Mouse (Mus musculus): ENCODE results near the gene Cd247.

Cd247 gene

DNA sequence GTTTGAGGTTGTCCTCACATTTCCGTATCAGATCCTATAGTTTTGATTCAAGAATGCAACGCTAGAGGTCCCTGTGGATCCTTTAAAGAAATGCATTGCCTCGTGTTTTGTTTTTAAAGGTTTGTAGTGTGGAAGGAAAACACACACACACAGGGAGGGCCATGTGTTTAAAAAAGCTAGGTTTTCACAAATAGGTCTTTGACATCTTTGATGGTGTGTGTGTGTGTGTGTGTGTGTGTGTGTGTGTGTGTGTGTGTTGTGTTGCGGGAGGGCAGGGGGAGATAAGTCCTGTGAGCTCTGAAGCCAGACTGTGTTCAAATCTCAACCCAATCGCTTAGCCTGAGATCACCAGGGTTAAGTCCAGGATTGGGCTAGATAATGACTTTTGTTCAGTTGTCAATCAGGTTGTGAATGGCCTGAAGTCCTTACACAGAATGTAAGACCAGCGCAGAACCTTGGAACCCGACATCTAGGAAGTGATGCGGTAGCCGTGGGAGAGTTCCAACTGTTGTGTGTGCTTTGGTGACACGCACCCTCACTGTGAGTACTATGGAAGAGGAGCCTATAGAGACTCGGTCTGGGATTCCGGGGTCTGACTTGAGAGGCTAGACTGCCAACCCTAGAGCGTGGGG is 8.4 kb upstream of the Cd247 start:
- peak; percentile 38 for DNase-seq

DNA sequence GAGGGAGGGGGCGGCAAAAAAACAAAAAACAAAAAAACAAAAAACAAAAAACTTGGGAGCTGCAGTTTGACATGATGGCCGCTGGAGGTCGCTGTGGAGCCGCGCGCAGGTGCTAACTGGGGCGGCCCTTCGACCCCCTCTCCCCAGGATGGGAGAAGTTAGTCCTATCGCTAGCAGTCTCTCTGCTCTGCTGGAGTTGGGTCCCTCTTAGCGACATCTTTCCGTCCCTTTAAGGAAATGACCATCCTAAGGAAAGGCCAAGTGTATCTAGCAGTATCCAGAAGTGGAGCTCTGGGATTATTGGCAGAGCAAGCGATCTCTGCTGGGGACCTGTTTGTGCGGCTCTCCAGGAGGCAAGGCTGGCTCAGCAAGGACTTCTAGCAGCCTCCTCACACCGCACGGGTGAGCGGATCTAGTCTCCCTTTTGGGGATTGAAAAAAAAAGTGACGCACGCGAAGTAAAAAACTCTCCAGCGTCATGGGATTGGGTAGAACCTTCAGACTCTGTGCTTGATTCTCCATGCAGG is 7.8 kb upstream of the Cd247 start:
- peak; percentile 46 for DNase-seq

DNA sequence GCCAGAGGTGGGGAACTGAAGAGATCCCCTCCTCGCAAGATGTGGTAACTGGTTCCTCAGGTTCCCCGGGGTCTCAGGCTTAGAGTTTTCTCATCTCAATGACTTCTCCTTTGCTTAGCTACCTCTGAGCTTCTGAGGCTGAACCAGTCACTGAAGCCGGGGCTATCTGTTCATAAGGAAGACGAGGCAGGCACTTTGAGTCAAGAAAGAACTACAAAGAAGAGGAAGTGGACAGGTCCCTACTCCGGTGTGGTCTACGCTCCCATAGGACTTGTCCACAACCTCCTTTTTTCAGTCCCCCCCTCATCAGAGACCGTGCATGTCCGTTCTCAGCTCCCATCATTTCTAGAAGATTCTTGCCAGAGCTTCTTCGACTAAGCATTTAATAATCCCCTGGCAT is 7.1 kb upstream of the Cd247 start:
- DNase-seq: no peak

DNA sequence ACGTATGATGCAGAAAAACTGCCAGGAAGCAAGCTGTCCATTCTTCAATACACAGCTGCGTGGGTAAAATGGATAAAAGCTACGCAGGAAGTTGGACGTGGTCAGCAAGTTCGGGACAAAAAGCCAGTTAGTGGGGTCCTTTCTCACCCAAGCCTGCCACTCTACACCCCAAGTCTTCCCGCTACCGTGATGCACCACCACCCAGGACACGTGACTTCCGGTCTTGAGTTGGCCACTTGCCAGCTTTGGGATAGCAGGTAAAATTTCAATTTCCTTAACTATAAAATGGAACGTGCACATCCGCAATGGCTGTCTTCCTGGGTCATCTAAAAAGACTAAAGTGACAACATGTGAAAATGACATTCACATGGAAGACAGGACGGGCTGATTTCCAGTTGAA is 6.6 kb upstream of the Cd247 start:
- DNase-seq: no peak

DNA sequence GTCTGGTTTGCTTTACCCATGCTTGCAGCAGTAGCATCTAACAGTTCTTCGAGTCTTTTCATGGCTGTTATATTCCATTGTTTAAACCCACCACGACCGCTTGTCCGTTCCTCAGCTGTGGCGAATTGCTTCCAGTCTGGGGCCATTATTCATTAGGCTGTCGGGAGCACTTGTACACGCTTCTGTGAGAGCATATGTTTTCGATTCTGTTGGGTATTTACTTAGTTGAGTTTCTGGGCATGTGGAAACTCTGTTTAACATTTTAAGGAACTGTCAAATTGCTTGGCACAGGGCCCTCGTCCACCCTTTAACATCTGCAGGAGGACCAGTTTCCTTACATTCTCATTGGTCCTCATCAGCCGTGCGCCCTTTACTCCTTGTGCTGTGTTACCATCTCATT is 2.2 kb upstream of the Cd247 start:
- no peak for DNase-seq

DNA sequence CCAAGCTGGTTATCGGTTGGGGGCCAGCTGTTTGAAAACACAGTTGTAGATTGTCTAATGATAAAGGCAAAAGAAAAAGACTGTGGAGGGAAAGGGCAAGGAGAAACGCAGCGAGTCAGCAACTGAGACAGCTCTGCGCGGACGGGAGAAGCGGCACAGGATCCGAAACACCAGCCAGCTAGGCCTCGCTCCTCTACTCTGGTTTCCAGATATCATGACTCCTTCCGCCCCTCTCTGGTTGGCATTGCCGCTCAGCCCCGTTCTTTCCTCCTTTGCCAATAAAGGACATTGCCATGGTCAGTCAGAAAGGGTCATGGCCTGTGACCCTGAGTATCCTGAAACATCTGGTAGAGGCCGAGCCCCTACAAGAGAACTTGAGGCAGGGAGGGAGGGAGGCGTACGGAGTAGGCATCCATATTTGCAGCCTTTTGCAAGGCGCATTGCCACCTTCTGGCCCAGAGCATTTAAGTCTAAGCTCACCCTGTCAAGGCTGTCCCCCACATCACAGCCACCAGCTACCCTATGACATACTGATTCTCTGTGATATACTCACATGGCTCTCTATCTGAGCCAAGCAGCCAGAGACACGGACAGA is 682 bp downstream of the Cd247 start:
- DNase-seq: no peak

DNA sequence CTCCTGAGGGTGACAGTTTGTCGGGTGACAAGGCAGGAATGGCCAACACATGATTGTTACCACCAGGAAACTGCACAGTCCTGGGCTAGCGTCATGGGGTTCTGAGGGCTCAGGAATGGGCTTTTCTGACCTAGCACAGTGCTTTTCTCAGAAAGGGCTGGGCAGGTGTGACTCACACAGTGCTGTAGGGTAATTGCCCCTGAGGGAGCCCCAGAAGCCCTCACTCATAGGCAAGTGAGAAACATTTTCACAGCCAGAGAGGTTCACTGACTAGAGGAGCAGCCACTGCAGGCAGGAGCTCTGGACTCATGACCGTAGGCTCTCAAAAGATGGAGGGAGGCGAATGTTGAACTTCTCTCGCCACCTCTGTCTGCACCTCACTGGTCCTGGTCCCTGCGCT is 1.5 kb downstream of the Cd247 start:
- DNase-seq: no peak

DNA sequence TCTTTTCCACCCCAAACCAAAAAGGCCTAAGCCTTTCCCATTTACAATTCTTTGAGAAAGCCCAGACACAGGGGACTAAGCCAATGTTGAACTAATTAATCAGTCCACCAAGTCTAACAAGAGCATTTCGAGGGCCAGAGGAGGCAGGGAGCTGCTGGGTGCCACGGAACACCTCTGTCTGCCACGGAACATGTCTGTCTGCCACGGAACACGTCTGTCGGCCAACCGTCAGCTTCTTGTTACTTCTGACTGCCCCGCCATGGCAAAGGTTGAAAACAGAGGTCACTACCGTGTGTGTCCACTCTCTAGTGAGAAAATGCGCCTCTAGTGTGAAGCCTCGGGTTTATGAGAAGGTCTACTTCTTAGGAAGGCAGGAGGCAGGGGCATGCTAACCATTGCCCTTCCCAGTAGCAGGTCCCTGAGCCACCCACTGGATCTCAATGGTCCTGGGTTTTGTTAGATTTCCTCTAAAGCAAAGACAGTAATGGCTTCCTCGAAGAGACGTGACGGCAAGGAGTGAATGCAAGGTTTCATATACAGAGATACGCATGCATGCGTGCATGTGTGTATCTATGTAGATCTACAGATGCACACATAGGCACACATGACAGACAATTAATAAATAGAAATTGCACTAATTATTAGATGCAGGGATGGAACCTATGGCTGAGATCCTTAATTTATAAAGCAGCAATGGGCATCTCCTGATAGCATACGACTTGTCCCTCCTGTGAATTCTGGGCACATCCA is 2.2 kb downstream of the Cd247 start:
- no peak for DNase-seq

DNA sequence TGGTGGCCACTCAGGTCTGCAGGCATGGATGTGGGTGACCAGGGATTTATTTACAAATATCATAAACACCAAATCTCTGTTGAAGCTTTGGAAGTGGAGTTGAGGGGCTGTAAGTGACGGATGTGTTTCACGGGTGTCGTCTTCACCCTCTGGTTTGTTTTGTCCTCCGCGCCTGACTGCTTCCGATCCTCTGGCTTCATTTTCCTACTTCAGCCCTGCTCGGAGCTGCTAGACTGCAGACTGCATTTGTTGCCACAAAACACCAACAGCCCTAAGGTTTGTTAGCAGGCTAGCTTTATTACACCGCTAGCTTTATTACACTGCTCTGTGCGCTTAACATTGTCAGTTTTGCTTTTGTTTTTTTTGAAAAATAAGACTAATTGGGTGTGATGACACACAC is 2.9 kb downstream of the Cd247 start:
- no peak for DNase-seq

DNA sequence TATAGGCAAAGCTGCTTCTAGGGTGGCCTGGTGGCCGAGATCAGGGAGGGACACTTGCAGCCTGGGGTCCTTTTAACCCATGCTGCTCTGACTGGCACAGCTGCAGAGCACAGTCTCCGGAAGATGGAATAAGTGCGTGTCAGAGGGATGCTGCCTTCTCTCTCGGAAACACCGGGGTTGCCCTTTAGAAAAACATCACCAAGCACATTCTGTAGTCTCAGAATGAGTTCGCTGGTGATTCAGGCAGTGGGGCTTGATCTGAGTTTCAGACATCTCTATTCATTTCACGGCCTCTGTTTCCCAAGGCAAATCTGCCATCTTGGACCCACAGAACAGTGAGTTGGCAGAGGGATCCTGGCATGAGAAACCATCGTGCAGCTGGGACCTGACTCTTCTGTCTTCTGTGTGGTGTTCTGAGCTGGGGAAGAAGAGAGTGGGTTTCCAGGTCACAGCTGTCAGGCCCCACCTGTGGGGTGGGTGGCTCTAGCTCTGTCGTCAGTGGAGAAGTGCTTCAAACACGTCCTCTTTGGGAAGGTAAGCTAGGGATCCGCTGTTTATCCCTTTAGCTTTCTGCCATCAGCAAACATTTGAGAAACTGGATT is 13.3 kb downstream of the Cd247 start:
- no peak for DNase-seq

DNA sequence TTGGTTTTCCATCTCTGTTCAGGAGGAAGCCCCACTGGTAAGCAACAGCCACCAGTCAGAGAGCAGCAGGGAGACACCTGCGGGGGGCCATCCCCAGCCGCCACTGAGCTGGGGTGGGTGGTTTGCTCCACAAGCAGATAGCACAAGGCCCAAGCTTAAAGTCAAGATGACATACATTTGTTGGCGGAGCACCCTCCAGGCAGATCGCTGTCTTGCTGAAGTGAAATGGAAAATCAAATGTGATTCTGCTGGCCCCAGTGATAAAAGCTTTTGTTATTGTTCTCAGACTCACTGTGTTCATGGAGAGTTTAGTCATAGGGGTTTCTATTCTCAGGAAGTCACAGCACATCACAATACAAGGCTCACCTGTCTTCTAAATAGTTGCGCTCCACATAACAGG is 14.6 kb downstream of the Cd247 start:
- no peak for DNase-seq

DNA sequence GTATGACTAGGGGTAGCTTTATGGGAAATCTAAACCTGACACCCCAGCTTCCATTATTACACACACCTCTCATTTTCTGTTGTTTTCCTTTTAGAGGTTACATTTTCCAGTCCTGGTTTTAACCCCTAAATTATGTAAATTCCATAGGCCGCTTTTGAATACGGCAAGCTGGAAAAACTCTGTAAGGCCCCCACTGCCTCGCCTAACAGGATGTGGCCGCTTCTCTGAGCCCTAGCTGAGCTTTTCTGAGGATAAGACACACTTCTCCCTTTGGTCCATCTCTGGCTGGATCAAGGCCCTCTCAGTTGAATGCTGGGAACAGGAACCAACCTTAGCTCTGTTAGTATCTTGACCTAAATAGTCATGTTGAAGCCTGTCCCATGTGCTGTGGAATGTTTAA is 15.7 kb downstream of the Cd247 start:
- DNase-seq: no peak

DNA sequence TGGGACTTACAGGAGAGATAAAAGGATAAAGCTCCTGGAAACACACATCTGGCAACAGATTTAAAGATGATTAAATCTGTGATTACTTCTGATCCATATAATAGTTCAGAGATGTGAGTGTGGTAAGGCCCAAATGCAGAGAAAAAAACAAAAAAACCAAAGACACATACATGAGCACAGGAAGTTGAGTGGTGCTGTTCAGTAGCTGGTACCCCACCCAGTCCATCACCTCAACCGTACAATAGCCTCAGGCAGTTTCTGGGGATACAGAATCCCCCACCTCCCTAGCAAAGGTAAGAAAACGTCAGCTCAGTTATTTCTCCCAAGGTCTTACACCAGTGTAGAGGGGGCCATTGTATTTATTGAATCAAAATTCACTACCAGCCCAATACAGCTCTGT is 22.2 kb downstream of the Cd247 start:
- DNase-seq: no peak

DNA sequence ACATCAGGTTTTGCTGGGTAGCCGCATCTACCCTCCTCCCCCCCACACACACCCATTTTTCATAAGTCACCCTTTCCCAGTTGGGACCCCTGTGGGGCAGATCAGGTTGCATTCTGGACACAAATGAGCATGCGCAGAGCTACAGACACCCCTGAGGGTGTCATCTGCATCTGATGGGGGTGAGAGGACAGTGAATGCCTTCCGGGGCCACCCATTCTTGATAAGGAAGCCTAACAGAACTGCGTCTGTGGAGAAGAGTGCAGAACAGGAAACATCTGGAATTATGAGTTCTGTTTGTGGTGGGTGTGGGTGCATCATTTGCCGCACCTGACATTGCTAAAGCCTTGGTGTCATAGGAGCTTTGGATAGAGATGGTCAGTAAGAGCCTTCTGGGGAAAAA is 22.7 kb downstream of the Cd247 start:
- DNase-seq: no peak

DNA sequence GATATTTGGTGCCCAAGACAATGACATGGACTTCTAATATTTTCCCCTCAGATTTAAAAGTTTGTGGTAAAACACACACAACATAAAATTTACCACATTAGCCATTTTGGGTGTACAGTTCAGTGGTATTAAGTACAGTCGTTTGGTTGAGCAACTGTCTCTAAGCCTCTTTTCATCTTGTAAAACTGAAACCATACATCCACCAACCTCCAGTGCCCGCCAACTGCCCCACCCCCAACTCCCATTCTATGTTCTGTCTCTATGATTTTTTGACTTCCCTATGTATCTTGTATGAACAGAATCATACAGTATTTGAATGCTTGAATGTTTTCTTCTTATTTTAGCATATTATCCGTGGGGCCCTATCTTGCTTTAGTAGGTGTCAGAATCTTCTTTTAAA is 24.3 kb downstream of the Cd247 start:
- DNase-seq: no peak

DNA sequence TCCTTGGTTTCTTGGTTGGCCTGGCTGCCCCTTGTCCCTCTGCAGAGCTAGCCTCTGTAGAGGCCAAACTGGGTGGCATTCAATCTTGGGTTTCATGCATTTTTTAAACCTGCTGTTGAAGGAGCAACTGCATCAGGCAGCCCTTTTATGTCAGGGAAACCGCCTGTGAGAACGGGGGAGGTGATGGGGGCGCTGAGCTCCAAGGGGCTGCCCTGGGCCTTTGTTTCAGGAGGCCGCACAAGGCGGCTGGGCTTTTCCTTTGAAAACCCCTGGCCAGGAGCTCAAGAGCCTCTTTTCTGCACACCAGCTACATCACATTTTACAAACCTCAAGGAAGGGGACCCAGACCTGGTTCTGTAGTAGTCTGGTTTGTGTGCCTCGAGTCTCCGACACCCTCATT is 25.6 kb downstream of the Cd247 start:
- no peak for DNase-seq

DNA sequence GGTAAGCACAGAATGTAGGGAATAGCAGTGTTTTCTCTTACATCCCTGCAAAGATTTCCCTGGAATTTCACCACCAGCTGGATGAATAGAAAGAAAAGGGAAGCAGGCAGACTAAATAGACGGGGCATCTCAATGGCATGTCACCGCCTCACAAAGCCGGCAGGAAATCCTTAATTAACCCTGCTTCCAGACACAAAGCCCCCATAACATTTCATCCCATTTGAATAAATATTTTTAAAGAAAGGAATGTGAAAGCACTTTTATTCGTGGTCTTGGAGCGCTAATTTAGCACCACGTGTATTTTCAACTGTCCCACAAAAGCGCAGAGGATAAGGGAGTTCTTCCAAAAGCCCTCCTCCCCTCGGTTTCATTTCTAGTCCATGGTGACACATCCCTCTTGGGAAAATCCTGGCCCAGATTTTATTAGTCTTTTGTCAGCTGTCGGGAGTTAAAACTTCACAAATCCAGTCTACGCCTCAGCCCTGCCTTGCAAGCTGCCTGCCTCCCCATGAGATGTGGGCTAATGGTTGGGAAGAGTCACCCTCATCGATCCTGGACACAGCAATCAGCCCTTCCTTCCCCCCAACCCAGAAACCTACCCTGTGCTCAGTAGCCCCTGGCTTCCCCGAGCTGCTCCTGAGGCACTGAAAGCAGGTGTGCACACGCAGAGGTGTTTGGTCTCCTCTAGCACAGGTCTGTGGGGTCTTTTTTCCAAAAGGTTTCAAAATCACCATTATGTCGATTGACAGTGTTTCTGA is 26.2 kb downstream of the Cd247 start:
- no peak for DNase-seq

DNA sequence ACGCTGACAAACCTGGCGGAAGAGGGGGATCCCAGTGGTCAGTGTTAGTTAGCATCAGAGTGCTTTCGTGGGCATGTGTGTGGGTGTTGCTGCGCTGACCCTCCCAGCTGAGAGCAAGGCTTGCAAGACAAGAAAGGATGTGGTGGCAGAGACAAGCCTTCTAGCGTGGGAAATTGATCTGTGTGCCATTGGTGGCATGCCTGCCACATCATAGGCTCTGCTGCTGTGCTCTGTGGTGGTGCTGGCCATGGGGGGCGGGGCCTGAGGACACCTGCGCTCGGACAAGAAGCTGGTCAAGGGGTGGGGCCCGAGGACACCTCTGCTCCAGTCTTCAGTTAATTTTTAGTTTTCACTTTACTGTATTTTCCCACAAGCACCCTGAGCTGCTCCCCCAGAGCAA is 27.9 kb downstream of the Cd247 start:
- no peak for DNase-seq

DNA sequence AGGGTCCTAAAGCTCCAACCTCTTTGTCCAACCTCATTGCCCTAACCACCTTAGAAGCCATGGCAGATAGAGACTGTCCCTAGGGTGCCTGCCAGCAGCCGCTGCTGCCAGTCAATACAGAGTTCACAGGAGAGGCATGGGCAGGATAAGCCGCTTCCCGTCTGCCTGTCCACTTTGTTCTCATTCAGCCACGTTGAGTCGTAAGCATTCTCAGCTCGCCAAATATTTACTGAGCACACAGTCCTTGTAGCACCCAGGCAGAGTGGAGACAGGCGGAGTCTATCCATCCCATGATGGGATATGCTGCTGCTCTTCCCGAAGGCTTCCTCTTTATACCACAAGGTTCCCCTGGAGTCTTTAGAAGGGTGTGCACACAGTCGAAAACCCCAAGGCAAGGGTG is 28.8 kb downstream of the Cd247 start:
- no peak for DNase-seq

DNA sequence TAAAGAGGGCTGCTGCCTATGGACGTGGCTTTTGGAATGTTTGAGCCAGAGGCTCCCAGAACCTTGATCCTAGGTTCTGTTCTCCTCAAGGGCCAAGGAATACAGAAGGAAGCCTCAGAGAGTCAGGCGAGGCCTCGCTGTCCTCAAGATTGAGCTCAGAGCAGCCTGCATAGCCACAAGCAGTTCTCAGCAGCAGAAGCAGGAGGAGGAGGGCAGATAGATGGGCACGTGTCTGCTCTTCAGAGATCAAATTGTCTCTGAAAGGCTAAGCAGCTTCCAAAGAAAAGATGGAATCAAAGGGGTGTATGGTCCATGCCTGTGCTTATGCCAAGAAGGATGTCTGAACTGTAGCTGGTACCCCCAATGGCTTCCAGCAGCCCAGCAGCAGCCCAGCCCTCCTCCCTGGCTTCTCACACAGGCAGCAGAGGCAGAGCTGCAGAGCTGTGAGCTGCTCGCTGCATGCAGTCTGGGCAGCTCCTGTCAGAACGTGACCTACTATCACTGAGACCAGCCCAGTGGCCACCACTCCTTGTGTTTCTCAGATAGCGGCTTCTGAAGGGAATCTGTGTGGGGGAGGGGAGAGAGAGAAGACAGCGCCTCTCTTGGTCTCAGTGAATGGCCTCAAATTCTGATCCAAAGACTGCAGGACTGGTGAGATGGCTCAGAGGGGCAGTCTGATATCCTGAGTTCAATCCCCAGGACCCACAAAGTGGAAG is 29.8 kb downstream of the Cd247 start:
- peak; percentile 88 for DNase-seq

DNA sequence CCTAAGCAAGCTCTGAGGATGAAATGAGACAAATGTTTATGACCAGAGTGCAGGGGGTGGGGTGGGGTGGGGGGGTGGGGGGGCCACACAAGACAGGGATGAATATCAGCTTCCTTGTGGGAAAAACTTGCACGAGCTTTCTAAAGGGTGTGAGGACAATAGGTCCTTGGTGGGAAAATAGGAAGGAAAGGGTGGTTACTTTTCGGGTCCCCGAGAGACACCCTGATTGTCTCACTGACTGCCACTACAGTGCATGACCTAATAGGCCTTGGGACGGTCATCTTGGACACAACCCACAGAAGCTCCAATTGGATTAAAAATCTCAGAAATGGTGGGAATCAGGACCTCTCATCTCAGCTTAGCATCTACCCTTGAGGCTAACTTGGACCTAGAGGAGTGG is 30.7 kb downstream of the Cd247 start:
- DNase-seq: no peak

DNA sequence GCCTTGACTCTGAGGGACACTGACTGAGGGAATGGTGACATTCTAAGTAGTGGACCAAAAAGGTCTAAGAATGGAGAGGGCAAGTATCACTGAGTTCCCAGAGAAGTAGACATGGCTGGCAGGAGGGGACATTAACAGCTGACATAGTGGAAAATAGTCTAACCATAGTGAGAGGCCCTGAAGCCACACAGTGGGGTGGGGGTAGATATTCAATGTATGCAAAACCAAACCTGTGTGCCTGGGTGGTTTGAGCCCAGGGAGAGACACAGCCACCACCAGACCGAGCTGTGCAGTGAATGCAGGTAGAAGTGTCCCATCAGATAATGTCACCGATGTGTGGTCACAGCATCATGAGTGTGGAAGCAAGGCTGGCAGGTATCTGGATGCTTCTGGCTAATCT is 33.5 kb downstream of the Cd247 start:
- no peak for DNase-seq

DNA sequence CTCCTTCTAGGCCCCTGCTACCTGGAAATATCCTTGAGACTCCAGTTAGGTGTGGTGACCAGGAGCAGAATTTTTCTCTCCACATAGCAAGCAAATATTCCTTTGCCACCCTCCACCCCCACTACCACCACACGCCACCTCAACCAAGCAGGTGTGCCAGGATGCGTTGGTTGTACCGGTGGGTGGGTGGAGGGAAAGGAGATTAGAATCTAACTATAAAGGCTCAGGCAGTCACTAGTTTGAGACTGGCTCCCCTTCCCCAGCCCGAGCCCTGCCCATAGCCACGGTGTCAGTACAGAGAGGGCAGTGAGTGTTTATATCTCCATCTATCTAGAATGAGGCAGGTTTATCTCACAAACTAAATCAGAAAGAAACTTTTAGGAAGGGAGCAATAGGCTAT is 39.7 kb downstream of the Cd247 start:
- no peak for DNase-seq

Measured in liver (tissue).